Mouse (Mus musculus): Measurements from ENCODE around the gene Rbm6. TPM values are rescaled to one million over a fixed set of nuclear protein-coding genes. Genes with fewer than 3 reads are reported as not detected.

Gene Rbm6
- total RNA-seq, 2 experiments from 2014 or later = 22.0 to 22.7 TPM

GRCm38 (mm10) chr9:107736185-107736485 lies 136.9 kb downstream of the Rbm6 start:
- no peak for TF ChIP-seq CTCF (IDR thresholded peaks at IDR 0.05)
- Histone ChIP-seq H3K27ac (no peak overlapping the region), H3K4me3 (no peak overlapping the region)
- DNase-seq = no peak
- intact Hi-C loops (cut with DNase I) = loop anchor here (5.0 kb wide), 1 partner anchor 94 kb away; no protein-coding TSS in a partner anchor

- no peak overlapping the region for H3K4me3 ChIP-seq
- no peak for TF ChIP-seq CTCF (IDR thresholded peaks at IDR 0.05)
- H3K27ac ChIP-seq = no peak overlapping the region
- no peak for DNase-seq
- intact Hi-C loops (cut with DNase I) = loop anchor here (5.0 kb wide), 1 partner anchor 93 kb away; no protein-coding TSS in a partner anchor
Observed at GRCm38 (mm10) chr9:107735356-107736184, 137.5 kb downstream of the Rbm6 start.

- TF ChIP-seq CTCF (IDR thresholded peaks at IDR 0.05) = no peak
- no peak for DNase-seq
- Histone ChIP-seq H3K27ac (no peak overlapping the region), H3K4me3 (no peak overlapping the region)
- intact Hi-C loops (cut with DNase I) = no loop called here
Observed at GRCm38 (mm10) chr9:107734567-107734971, 138.5 kb downstream of the Rbm6 start.

- DNase-seq = no peak
- intact Hi-C loops (cut with DNase I) = no loop called here
- no peak overlapping the region for H3K4me3 ChIP-seq
- no peak for TF ChIP-seq CTCF (IDR thresholded peaks at IDR 0.05)
- H3K27ac ChIP-seq = no peak overlapping the region
Observed at GRCm38 (mm10) chr9:107729709-107730108, 143.3 kb downstream of the Rbm6 start.

- DNase-seq = no peak
- no peak for TF ChIP-seq CTCF (IDR thresholded peaks at IDR 0.05)
- no peak overlapping the region for H3K27ac ChIP-seq
- H3K4me3 ChIP-seq = no peak overlapping the region
- intact Hi-C loops (cut with DNase I) = no loop called here
Observed at GRCm38 (mm10) chr9:107728919-107729670, 143.9 kb downstream of the Rbm6 start.

- intact Hi-C loops (cut with DNase I) = no loop called here
- H3K4me3 ChIP-seq = no peak overlapping the region
- no peak overlapping the region for H3K27ac ChIP-seq
- no peak for TF ChIP-seq CTCF (IDR thresholded peaks at IDR 0.05)
- no peak for DNase-seq
Observed at GRCm38 (mm10) chr9:107727041-107727440, 146.0 kb downstream of the Rbm6 start.

GRCm38 (mm10) chr9:107724796-107725195 lies 148.2 kb downstream of the Rbm6 start:
- peak overlapping the region; percentile 73 for H3K27ac ChIP-seq
- intact Hi-C loops (cut with DNase I) = no loop called here
- H3K4me3 ChIP-seq = no peak overlapping the region
- DNase-seq = no peak
- TF ChIP-seq CTCF (IDR thresholded peaks at IDR 0.05) = no peak

- intact Hi-C loops (cut with DNase I) = no loop called here
- peak overlapping the region; percentile 34 for H3K4me3 ChIP-seq
- no peak for TF ChIP-seq CTCF (IDR thresholded peaks at IDR 0.05)
- H3K27ac ChIP-seq = peak overlapping the region; percentile 73
- peak; percentile 35 for DNase-seq
Observed at GRCm38 (mm10) chr9:107723794-107724531, 149.1 kb downstream of the Rbm6 start.

Other genes starting within 250 kb of the Rbm6 start
- 10 to 100 TPM; 59.9 to 77.7 TPM for gene Gnai2, start 237.9 kb downstream of the Rbm6 start, total RNA-seq (2021)
- 10 to 100 TPM; 60.8 to 94.7 TPM for gene Slc38a3, start 203.7 kb downstream of the Rbm6 start, total RNA-seq (2021)
- gene Gnat1, start 193.5 kb downstream of the Rbm6 start, total RNA-seq (2021) = not detected
- 1 to 10 TPM; 6.3 to 9.2 TPM for gene Sema3f, start 162.8 kb downstream of the Rbm6 start, total RNA-seq (2021)
- 10 to 100 TPM; 46.4 to 49.6 TPM for gene Rbm5, start 102.2 kb downstream of the Rbm6 start, total RNA-seq (2021)
- gene Mon1a, start 14.9 kb upstream of the Rbm6 start, total RNA-seq (2021) = 10 to 100 TPM in 1 of 2 experiments, 1 to 10 TPM in 1; 9.6 to 11.3 TPM
- under 1 TPM; 0.54 to 0.81 TPM for gene Mst1r, start 33.6 kb upstream of the Rbm6 start, total RNA-seq (2021)
- gene Actl11, start 55.2 kb upstream of the Rbm6 start, total RNA-seq (2021) = not detected
- under 1 TPM in 1 of 2 experiments, not detected in 1; 0.22 TPM for gene Camkv, start 62.4 kb upstream of the Rbm6 start, total RNA-seq (2021)
- gene Traip, start 76.9 kb upstream of the Rbm6 start, total RNA-seq (2021) = under 1 TPM; 0.25 to 0.43 TPM
- gene Uba7, start 102.3 kb upstream of the Rbm6 start, total RNA-seq (2021) = 1 to 10 TPM; 2.3 to 3.1 TPM
- gene Gm20661, start 109.8 kb upstream of the Rbm6 start, total RNA-seq (2021) = not detected
- gene Inka1, start 112.6 kb upstream of the Rbm6 start, total RNA-seq (2021) = 1 to 10 TPM; 1.1 to 3.2 TPM
- under 1 TPM in 1 of 2 experiments, not detected in 1; 0.42 TPM for gene Cdhr4, start 119.3 kb upstream of the Rbm6 start, total RNA-seq (2021)
- not detected for gene Gm20662, start 123.1 kb upstream of the Rbm6 start, total RNA-seq (2021)
- 10 to 100 TPM; 26.2 to 30.5 TPM for gene Ip6k1, start 129.3 kb upstream of the Rbm6 start, total RNA-seq (2021)
- 1 to 10 TPM; 3.3 to 6.3 TPM for gene Gmppb, start 176.0 kb upstream of the Rbm6 start, total RNA-seq (2021)
- 1 to 10 TPM; 1.5 to 3.1 TPM for gene Amigo3, start 179.9 kb upstream of the Rbm6 start, total RNA-seq (2021)
- gene Mst1, start 207.2 kb upstream of the Rbm6 start, total RNA-seq (2021) = not detected
- gene Rnf123, start 210.1 kb upstream of the Rbm6 start, total RNA-seq (2021) = 100 to 1,000 TPM; 128 to 157 TPM
- gene Apeh, start 221.4 kb upstream of the Rbm6 start, total RNA-seq (2021) = 10 to 100 TPM; 30.6 to 33.4 TPM

All from gastrocnemius, adult 2 months (tissue).